Mouse (Mus musculus) bone marrow macrophage, adult 2 months (primary cell): ENCODE data around the gene Rce1.

Experiments used
- CTCF ChIP-seq: IDR thresholded peaks from 2 replicates; pipeline ENCODE4 v1.5.1; 2012; ENCODE audit warnings: low read depth, mild to moderate bottlenecking, low read length, moderate library complexity
- POLR2A ChIP-seq: IDR thresholded peaks from 2 replicates; pipeline ENCODE4 v1.6.1; 2012; ENCODE audit warnings: mild to moderate bottlenecking, low read depth, low read length, borderline replicate concordance

DNA sequence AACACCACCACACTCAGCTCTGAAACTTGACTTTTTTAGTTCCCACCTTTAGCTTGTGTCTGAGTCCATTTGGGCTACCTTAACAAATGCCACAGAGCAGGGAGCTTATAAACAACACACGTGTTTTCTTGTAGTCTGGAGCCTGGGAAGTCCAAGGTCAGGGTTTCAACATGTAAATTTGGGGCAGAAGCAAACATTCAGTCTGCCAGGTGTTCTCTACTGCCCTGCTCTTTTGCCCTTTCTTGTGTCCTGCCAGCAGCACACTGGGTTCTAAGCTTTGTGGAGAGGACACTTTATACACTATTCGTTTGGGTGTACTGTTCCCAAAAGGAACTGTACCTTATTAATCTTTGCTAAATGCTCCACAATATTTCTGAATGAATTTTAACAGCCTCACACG, 37.0 kb downstream of the Rce1 start:
- no peak for TF ChIP-seq POLR2A
- no peak for TF ChIP-seq CTCF
